Mouse (Mus musculus) hindbrain, embryonic 14.5 days (tissue): Measurements from ENCODE around the gene Gpr162. TPM values are rescaled to one million over a fixed set of nuclear protein-coding genes. Genes with fewer than 3 reads are reported as not detected.

Source experiments
- ATAC-seq: fragments of 200-750 bp; cut with Nextera tagmentation; 2 replicates; pipeline ENCODE4 v1.8.0; 2017; ENCODE audit warnings: moderate number of reproducible peaks, mild to moderate bottlenecking, moderate TSS enrichment, moderate library complexity; ENCODE audit not compliant: low FRiP score
- DNase-seq: peaks from one replicate; pipeline ENCODE4 v3.0.0-alpha.2; 2015; ENCODE audit warnings: low spot score
- H3K27ac ChIP-seq: fragments of 300-500 bp; sonication (generic); 2 replicates; pipeline ENCODE4 v1.5.1; 2014; ENCODE audit warnings: mild to moderate bottlenecking, moderate library complexity
- H3K27me3 ChIP-seq: fragments of 300-500 bp; sonication (generic); 2 replicates; pipeline ENCODE4 v1.6.1; 2014; ENCODE audit warnings: mild to moderate bottlenecking, low read length, mixed read lengths; ENCODE audit not compliant: control insufficient read depth, insufficient read depth
- H3K36me3 ChIP-seq: fragments of 300-500 bp; sonication (generic); replicated peaks from 2 replicates; pipeline ENCODE4 v1.6.1; 2014; ENCODE audit not compliant: control insufficient read depth, insufficient read depth
- H3K4me1 ChIP-seq: fragments of 300-500 bp; sonication (generic); replicated peaks from 2 replicates; pipeline ENCODE4 v1.6.1; 2014; ENCODE audit warnings: antibody characterized with exemption, low read length, mixed read lengths; ENCODE audit not compliant: control insufficient read depth, insufficient read depth
- H3K4me2 ChIP-seq: fragments of 300-500 bp; sonication (generic); replicated peaks from 2 replicates; pipeline ENCODE4 v1.6.1; 2014; ENCODE audit warnings: mild to moderate bottlenecking, moderate library complexity
- H3K4me3 ChIP-seq: fragments of 300-500 bp; sonication (generic); replicated peaks from 2 replicates; pipeline ENCODE4 v1.5.1; 2014; ENCODE audit warnings: mild to moderate bottlenecking, low read length
- H3K9ac ChIP-seq: fragments of 300-500 bp; sonication (generic); 2 replicates; pipeline ENCODE4 v1.6.1; 2014
- H3K9me3 ChIP-seq: fragments of 300-500 bp; sonication (generic); 2 replicates; pipeline ENCODE4 v1.6.1; 2016; ENCODE audit warnings: low read length; ENCODE audit not compliant: control insufficient read depth
- WGBS: fragments of 180-500 bp; shearing (Covaris S2); extraction: QIAGEN DNeasy Blood & Tissue Kit; methylation state at CpG from one replicate; pipeline ENCODE4 v1.1.7; 2014; 5-methylcytosine and 5-hydroxymethylcytosine counted together
- polyA plus RNA-seq: library from polyadenylated mRNA; unstranded; fragments of >200 nt; fragmentation: Nextera tagmentation; extraction: Ambion mirVana; gene quantifications from 2 replicates; pipeline ENCODE4 v1.2.1, GENCODE M21; 2014

Gpr162 gene
- polyA plus RNA-seq, 1 experiment from 2014 or later, result 16.6 TPM

DNA sequence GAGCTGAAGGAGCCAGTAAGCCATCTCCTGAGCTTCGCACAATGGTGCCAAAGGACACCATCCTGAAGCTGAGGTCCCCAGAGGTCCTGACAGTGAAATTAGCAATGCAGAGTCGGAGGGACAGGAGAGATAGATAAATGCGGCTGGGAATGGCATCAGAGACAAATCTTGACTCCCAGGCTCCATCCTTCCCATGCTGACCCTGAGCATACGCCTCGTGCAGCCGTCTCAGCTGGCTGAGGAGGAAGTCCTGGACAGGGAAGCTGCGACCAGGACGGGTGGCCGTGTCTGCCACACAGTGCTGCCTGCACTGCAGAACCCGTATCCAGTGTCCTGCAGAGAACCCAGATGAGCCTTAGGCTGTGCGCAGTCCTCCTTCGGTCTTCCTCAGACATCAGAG lies 9.1 kb downstream of the Gpr162 start:
- peaks cover 19% of the 10 kb centered on the region for H3K4me1 ChIP-seq
- ATAC-seq, result no peak
- no peak overlapping the region for H3K27ac ChIP-seq
- no peak overlapping the region for H3K4me2 ChIP-seq
- 73% methylated on average over 12 of the region's 12 CpGs for WGBS
- H3K27me3 ChIP-seq, result no peaks in the 10 kb centered on the region
- H3K9me3 ChIP-seq, result no peaks in the 10 kb centered on the region
- no peak for DNase-seq
- peaks cover 32% of the 10 kb centered on the region for H3K36me3 ChIP-seq
- H3K9ac ChIP-seq, result no peak overlapping the region
- H3K4me3 ChIP-seq, result no peak overlapping the region

- ATAC-seq (no peak), DNase-seq (no peak)
- Histone ChIP-seq H3K4me2 (no peak overlapping the region), H3K27me3 (no peaks in the 10 kb centered on the region), H3K27ac (no peak overlapping the region), H3K9me3 (no peaks in the 10 kb centered on the region), H3K36me3 (peaks cover 28% of the 10 kb centered on the region), H3K4me3 (no peak overlapping the region), H3K4me1 (peaks cover 2% of the 10 kb centered on the region; the same call in 1 of the 2 replicates), H3K9ac (no peak overlapping the region)
- 43% methylated on average over 8 of the region's 8 CpGs for WGBS
Observed at GRCm38 (mm10) chr6:124850535-124850934, 13.2 kb downstream of the Gpr162 start.

DNA sequence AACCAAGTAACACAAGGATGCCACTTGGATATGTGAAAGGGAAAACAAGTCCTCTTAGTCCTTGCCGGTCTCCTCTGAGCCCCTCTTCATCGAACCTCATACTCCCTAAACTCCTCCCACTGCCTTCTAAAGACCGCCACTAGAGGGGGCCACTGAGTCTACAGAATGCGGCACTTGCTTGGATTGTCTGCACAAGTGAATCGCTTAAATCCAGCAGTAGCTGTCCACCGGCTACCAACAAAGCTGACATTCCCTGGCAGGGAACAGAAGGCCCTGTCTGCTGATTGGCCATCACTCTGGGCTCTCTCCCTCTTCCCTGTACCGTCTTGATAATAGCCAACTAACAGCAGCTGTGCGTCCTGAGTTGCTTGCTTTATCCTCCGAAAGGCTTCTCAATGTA lies 16.5 kb downstream of the Gpr162 start:
- Histone ChIP-seq H3K4me1 (no peaks in the 10 kb centered on the region; the same call in 1 of the 2 replicates), H3K4me2 (no peak overlapping the region; the same call in 1 of the 2 replicates), H3K27ac (peak overlapping the region; percentile 62), H3K27me3 (no peaks in the 10 kb centered on the region), H3K9ac (0 out of 2 replicates have a peak overlapping the region, but pooled peaks have one; percentile 31), H3K4me3 (no peak overlapping the region), H3K36me3 (peaks cover 28% of the 10 kb centered on the region), H3K9me3 (no peaks in the 10 kb centered on the region)
- DNase-seq, result peak; percentile 99
- 4% methylated on average over 9 of the region's 9 CpGs for WGBS
- peak; percentile 87 for ATAC-seq

DNA sequence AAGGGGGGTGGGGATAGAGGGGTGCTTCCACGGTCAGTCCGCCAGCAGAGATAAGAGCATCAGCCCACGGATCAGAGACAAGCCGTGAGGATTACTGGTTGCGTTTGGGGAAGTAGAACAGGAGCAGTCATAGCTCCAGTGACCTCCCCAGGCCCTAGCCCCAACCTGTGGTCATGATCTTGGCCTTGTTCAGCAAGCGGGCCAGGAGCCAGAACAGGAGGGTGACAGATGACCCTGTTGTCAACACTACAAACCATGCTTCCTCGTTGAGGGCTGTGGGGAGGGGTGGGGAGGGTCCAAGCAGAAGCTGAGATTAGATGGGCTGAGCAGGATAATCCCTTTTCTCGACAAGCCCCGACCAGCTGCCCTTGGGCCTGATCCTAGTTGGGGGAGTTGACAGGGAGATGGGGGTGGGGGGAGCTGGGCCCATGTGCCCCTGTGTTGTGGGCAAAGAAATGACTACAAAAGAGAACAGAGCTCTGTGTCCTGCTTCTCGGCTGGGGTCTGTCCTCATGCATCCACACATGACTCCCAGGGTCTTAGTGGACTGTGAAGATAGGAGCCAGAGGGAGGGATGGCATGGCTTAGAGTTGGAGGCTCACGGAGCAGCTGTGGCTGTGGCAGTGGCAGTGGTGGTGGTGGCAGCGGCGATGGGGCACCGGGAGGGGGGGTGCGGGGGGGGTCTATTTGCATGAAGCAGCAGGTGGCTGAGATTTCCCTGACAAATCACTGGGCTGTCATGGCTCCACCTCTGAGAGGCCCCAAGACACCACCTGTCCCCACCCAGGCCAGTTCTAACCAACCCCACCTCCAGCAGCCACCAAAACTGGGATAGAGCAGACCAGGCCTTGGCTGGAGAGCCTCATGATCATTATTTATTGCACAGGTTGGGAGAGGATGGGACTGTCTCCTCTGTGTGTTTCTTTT lies 23.3 kb downstream of the Gpr162 start, which contains the start of gene Gnb3:
Gnb3 (minus strand) TSS at position 35 of the 927 bp plus-strand sequence.
- Histone ChIP-seq H3K4me3 (no peak within 1 kb of the TSS), H3K4me1 (no peaks in the 10 kb centered on the region; the same call in 1 of the 2 replicates), H3K27me3 (no peaks in the 10 kb centered on the region), H3K27ac (no peak within 1 kb of the TSS), H3K4me2 (no peak within 1 kb of the TSS), H3K9me3 (no peaks in the 10 kb centered on the region), H3K9ac (0 out of 2 replicates have a peak within 1 kb of the TSS, but pooled peaks have one; percentile 34), H3K36me3 (peaks cover 17% of the 10 kb centered on the region)
- WGBS, result 33% methylated on average over 15 of the region's 15 CpGs
- DNase-seq, result no peak
- ATAC-seq, result peak; percentile 25

DNA sequence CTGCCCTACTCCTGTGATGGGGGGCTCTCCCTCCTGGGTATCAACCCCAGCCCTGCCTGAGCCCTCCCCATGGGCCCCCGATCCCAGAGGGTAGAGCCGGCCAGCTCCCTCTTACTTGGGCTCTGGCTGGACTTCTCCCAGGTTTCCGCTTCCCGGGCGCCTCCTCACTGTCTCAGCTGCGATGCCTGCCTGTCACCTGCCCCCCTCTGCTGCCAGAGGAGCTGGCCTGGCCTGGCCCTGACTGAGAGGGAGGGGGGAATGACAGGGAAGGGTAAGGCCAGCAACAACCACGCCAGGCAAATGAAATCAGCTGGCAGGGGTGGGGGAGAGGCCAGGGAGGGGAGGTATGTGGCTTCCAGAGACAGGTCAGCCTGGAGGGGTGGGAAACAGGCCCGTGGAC lies 24.0 kb downstream of the Gpr162 start:
- no peaks in the 10 kb centered on the region for H3K27me3 ChIP-seq
- H3K9me3 ChIP-seq, result no peaks in the 10 kb centered on the region
- H3K27ac ChIP-seq, result no peak overlapping the region
- H3K36me3 ChIP-seq, result peaks cover 14% of the 10 kb centered on the region
- 11% methylated on average over 8 of the region's 8 CpGs for WGBS
- no peaks in the 10 kb centered on the region; the same call in 1 of the 2 replicates for H3K4me1 ChIP-seq
- ATAC-seq, result peak; percentile 21
- H3K4me3 ChIP-seq, result no peak overlapping the region
- H3K9ac ChIP-seq, result 0 out of 2 replicates have a peak overlapping the region, but pooled peaks have one; percentile 34
- DNase-seq, result no peak
- H3K4me2 ChIP-seq, result no peak overlapping the region

DNA sequence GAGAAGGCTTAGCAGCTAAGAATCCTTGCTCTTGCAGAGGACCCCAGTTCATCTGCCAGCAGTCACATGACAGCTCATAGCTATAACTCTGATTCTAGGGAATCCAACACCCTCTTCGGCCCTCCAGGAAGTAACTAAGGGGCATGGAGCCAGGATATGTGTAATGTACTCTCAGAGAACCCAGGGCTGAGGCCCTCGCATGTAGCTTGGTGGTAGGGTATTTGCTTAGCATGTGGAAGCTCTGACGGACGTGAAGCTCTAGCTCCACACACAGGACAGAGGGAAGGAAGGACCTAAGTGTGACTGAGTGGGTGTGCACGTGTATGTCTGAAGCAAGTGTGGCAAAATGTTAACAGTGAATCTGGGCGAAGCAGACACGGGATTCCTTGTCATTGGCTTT lies 27.4 kb downstream of the Gpr162 start:
- Histone ChIP-seq H3K4me2 (no peak overlapping the region), H3K9me3 (no peaks in the 10 kb centered on the region), H3K27ac (no peak overlapping the region), H3K9ac (no peak overlapping the region), H3K27me3 (no peaks in the 10 kb centered on the region), H3K36me3 (peaks cover 3% of the 10 kb centered on the region; the same call in 1 of the 2 replicates), H3K4me1 (no peaks in the 10 kb centered on the region; the same call in 1 of the 2 replicates), H3K4me3 (no peak overlapping the region)
- no peak for ATAC-seq
- 84% methylated on average over 7 of the region's 7 CpGs for WGBS
- DNase-seq, result no peak

DNA sequence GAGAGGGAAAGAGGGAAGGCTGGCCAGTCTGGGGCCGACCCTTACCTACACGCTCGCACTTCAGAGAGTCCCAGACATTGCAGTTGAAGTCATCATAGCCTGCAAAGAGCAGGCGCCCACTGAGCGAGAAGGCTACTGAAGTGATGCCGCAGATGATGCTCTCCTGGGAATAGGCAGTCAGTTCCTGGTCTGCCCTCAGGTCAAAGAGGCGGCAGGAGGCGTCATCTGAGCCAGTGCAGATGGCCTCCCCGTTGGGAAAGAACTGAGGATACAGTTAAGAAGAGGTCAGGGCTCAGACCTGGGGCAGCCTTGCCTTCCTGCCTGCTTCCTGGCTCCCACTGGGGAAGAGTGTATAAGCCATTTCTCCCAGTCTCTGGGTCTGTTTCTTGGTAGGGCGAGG lies 28.3 kb downstream of the Gpr162 start:
- WGBS, result 66% methylated on average over 10 of the region's 10 CpGs
- Histone ChIP-seq H3K4me3 (no peak overlapping the region), H3K36me3 (no peaks in the 10 kb centered on the region), H3K27ac (no peak overlapping the region), H3K4me1 (peaks cover under 1% of the 10 kb centered on the region; the same call in 1 of the 2 replicates), H3K4me2 (no peak overlapping the region), H3K9ac (no peak overlapping the region), H3K27me3 (no peaks in the 10 kb centered on the region), H3K9me3 (no peaks in the 10 kb centered on the region)
- ATAC-seq (no peak), DNase-seq (no peak)

- ATAC-seq (no peak), DNase-seq (no peak)
- H3K36me3 ChIP-seq, result no peaks in the 10 kb centered on the region
- no peaks in the 10 kb centered on the region for H3K9me3 ChIP-seq
- no peak overlapping the region for H3K4me3 ChIP-seq
- H3K27me3 ChIP-seq, result no peaks in the 10 kb centered on the region
- no peak overlapping the region for H3K27ac ChIP-seq
- no peak overlapping the region for H3K4me2 ChIP-seq
- 83% methylated on average over 6 of the region's 6 CpGs for WGBS
- peaks cover 5% of the 10 kb centered on the region; the same call in 1 of the 2 replicates for H3K4me1 ChIP-seq
- no peak overlapping the region for H3K9ac ChIP-seq
Observed at GRCm38 (mm10) chr6:124834512-124835081, 29.2 kb downstream of the Gpr162 start.

GRCm38 (mm10) chr6:124831649-124832048 lies 32.1 kb downstream of the Gpr162 start:
- no peak for DNase-seq
- WGBS, result 95% methylated on average over 8 of the region's 8 CpGs
- Histone ChIP-seq H3K4me3 (no peak overlapping the region), H3K27me3 (no peaks in the 10 kb centered on the region), H3K36me3 (0 out of 2 replicates have a peak, but pooled peaks cover 7% of the 10 kb centered on the region), H3K4me1 (peaks cover 15% of the 10 kb centered on the region), H3K4me2 (no peak overlapping the region), H3K27ac (no peak overlapping the region), H3K9ac (no peak overlapping the region), H3K9me3 (no peaks in the 10 kb centered on the region)
- ATAC-seq, result no peak
